Mouse (Mus musculus): ENCODE measurements around the gene Dzip3. TPM values are rescaled to one million over a fixed set of nuclear protein-coding genes. Genes with fewer than 3 reads are reported as not detected.

The Dzip3 gene
- 12.4 to 14.6 TPM (median 14.1 TPM) in 4 replicates for total RNA-seq (2023; ENCODE audit: inconsistent age)

GRCm38 (mm10) chr16:48993559-48994342, at the start of gene Dzip3, which contains the start of gene Cip2a:
TSS of gene Dzip3 (minus strand) at chr16:48994165.
TSS of gene Cip2a (plus strand) at chr16:48994185.

Other genes starting within 250 kb of the Dzip3 start
- 0.21 to 0.22 TPM in 2 of 4 replicates, not detected in the others for gene Trat1, start 222.1 kb downstream of the Dzip3 start, total RNA-seq (2023; ENCODE audit: inconsistent age)
- gene Retnlb, start 177.3 kb downstream of the Dzip3 start, total RNA-seq (2023; ENCODE audit: inconsistent age) = not detected in 4 replicates
- gene Retnla, start 151.6 kb downstream of the Dzip3 start, total RNA-seq (2023; ENCODE audit: inconsistent age) = not detected in 4 replicates
- gene Retnlg, start 121.5 kb downstream of the Dzip3 start, total RNA-seq (2023; ENCODE audit: inconsistent age) = 0.96 to 3.3 TPM (median 2.0 TPM) in 3 of 4 replicates, not detected in the other
- gene Cip2a, start within 50 bp of the Dzip3 start, total RNA-seq (2023; ENCODE audit: inconsistent age) = 5.1 to 7.8 TPM (median 5.5 TPM) in 4 replicates
- gene Myh15, start 63.3 kb upstream of the Dzip3 start, total RNA-seq (2023; ENCODE audit: inconsistent age) = not detected in 4 replicates

All from B cell, adult (primary cell).